Mouse (Mus musculus) MEL (cell line): Measurements from ENCODE around the gene Mfsd9.

ENCODE experiments used
- CHD1 ChIP-seq: IDR thresholded peaks from 2 replicates; pipeline ENCODE4 v1.6.1; 2012; ENCODE audit warnings: low read depth, mild to moderate bottlenecking, inconsistent platforms, low read length, improper control_type of control experiment
- CTCF ChIP-seq, 3 experiments: IDR thresholded peaks in 2 of 3; conservative IDR thresholded peaks in 1 of 3; 2 replicates each; pipeline ENCODE4 v1.5.1; 2011 to 2012; ENCODE audit warnings: low read length in 3 of 3, low read depth in 2 of 3, mild to moderate bottlenecking in 2 of 3, improper control_type of control experiment in 1 of 3, inconsistent platforms in 1 of 3, mixed read lengths in 1 of 3, moderate library complexity in 1 of 3; ENCODE audit not compliant: control insufficient read depth in 1 of 3, insufficient read depth in 1 of 3, poor library complexity in 1 of 3, severe bottlenecking in 1 of 3
- EP300 ChIP-seq, 2 experiments: IDR thresholded peaks; 2 replicates each; pipeline ENCODE4 v1.6.1; 2011; ENCODE audit warnings: improper control_type of control experiment in 2 of 2, low read length in 2 of 2, low read depth in 1 of 2, mild to moderate bottlenecking in 1 of 2
- MAX ChIP-seq: IDR thresholded peaks from 2 replicates; pipeline ENCODE4 v1.6.1; 2011; ENCODE audit warnings: low read length, improper control_type of control experiment
- MEF2A ChIP-seq: IDR thresholded peaks from 2 replicates; pipeline ENCODE4 v1.6.1; 2014; ENCODE audit warnings: low read depth, mild to moderate bottlenecking, inconsistent platforms, low read length, improper control_type of control experiment; ENCODE audit not compliant: poor library complexity, insufficient replicate concordance, severe bottlenecking; ENCODE audit errors: extremely low read depth
- POLR2A ChIP-seq, 2 experiments: IDR thresholded peaks; 2 replicates each; pipeline ENCODE4 v1.6.1; 2011 to 2012; ENCODE audit warnings: low read length in 2 of 2, mild to moderate bottlenecking in 2 of 2, control low read depth in 1 of 2, improper control_type of control experiment in 1 of 2, low read depth in 1 of 2, moderate library complexity in 1 of 2; ENCODE audit not compliant: control insufficient read depth in 1 of 2, insufficient read depth in 1 of 2, poor library complexity in 1 of 2
- POLR2AphosphoS5 ChIP-seq: IDR thresholded peaks from 2 replicates; pipeline ENCODE4 v1.6.1; 2012; ENCODE audit warnings: low read depth, borderline replicate concordance, mild to moderate bottlenecking, inconsistent platforms, low read length, moderate library complexity, mixed read lengths
- USF1 ChIP-seq: IDR thresholded peaks from 2 replicates; pipeline ENCODE4 v1.6.1; 2014; ENCODE audit warnings: low read depth, mild to moderate bottlenecking, inconsistent platforms, low read length, improper control_type of control experiment, moderate library complexity

GRCm38 (mm10) chr1:40824517-40824916, 34.0 kb upstream of the Mfsd9 start:
- TF ChIP-seq EP300 (IDR thresholded peaks at IDR 0.05; ENCODE audit: low read depth in 1 of 2, low read length in 2 of 2) (no peak), CTCF (IDR thresholded peaks at IDR 0.05 in 2 of 3, conservative IDR thresholded peaks at IDR 0.05 in 1 of 3; ENCODE audit: control insufficient read depth in 1 of 3, insufficient read depth in 1 of 3, low read depth in 2 of 3, low read length in 3 of 3, poor library complexity in 1 of 3, severe bottlenecking in 1 of 3) (no peak), MEF2A (no peak), POLR2A (IDR thresholded peaks at IDR 0.05; ENCODE audit: control insufficient read depth in 1 of 2, insufficient read depth in 1 of 2, low read depth in 1 of 2, low read length in 2 of 2, poor library complexity in 1 of 2) (no peak), USF1 (no peak), POLR2AphosphoS5 (no peak), CHD1 (no peak), MAX (no peak)
